Mouse (Mus musculus): Measurements from ENCODE around the gene Naip5.
"Not testable (repeated sequence)": the region's sequence is repeated elsewhere in the genome, so short reads cannot be mapped to it uniquely, and the experiment has no call there.

Gene Naip5

DNA sequence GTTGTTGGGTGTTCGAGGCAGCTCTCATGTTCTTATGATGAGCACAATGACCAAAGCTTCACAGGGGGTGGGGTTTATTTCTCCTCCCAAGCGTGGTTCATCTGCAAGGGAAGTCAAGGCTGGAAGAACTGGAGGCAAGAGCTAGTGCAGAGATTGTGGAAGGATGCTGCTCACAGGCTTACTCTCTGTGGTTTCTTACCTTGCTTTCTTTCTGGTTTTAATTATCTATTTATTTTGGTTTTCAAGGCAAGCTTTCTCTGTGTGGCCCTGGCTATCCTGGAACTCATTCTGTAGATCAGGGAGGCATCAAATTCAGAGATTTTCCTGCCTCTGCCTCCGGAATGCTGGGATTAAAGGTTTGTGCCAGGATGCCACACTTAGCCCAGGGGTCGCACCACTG, at the start of gene Naip5:
TSS of gene Naip5 (minus strand) at position 101 of the 400 bp plus-strand sequence.
- DNase-seq: not testable (repeated sequence)

DNA sequence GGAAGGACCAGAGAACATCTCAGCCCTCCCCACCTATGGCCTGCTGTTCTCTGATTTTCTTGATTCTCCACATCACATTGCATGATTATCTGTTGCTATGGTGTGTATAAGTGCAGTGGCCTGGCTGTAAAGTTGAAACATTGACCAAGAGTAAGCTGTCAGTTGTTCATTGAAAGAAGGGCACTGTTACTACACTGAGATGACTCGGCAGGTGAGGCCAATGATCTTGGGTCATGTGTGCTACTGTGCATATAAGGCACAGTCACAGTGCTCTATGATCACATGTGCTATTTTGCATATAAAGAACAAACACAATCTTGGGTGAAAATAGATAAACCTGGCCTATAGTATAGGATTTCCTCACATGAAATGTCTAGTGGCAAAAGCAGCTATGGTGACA, 38.5 kb upstream of the Naip5 start:
- no peak for DNase-seq

DNA sequence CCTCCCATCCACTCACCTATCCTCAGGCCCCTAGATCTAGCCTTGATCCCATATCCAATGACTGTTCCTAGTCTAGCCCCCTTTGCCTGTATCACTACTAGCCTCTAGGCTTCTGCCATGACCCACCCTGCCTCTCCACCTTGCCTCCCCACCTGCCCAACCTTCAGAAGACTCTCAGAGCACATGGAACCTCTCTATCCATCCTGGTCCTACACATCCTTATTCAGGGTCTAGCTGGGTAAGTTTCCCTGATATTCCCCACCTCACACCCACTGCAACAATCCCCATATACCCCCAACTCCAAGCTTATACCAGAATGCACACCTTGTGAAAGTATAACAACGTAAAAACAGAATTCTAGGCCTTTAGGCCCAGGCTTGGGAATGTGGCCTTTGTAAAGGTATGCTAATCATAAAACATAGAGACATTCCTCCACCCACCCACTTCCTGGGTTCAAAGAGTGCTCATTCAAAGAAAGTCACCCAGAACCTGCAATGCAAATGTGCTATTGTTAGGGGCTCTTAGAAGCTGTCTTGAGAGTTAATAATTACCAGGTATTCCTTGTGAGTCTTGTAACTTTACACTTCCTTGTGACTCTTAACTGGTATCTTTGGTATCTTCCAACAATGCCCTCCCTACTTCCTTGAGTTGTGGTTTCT, 25.5 kb upstream of the Naip5 start:
- not testable (repeated sequence) for DNase-seq

DNA sequence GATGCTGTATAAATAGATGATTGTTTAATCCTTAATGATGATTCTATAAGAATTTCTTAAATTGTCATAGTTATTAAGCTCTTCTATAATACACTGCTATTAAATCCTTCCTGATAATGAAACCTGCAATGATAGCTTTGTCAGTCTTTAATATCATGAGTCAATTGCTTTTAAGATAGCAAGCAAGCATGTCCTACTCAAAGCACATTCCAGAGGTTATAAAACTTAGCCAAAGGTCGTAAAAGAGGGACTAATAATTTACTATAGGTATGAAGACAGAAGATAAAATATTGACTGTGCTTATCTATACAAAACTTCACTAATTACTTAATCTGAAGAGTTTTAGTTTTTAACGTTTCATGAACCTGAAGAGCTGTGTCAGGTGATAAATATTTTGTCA, 10.9 kb upstream of the Naip5 start:
- not testable (repeated sequence) for DNase-seq

DNA sequence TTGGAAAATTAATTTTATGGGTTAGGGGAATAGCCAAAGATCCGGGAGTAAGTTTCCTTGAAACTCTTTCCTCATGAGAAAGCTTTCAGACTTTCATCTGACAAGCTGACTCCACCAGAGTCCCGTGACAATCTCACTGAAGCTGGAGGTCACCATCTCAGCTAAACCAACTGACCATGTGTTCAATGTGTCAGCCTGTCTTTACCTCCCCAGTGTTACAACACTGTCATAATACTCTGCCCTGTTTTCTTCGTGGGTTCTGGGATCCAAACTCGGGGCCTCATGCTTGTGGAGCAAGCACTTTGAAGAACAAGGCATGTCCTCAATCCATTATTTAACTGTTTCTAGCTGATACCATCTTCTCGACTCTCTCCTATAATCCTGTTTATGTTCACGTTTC, 9.8 kb upstream of the Naip5 start:
- not testable (repeated sequence) for DNase-seq

DNA sequence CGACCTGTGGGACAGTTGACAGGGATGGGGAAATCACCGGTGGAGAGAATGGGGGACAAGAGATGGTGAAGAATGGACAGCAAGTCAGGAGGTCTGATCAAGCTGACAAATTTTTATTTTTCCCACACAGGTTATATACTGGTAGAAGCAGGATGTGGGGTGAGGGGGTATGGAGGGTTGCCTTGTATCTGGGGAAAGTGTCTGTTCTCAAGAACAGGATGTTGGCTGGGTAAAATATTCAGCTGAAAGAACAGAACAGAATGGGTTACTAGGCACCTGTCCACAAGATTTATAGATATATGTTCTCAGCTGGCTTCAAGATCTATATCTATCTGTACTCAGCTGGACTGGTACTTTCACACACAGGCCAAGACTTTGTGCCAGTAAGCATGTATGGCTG, 5.8 kb upstream of the Naip5 start:
- not testable (repeated sequence) for DNase-seq

DNA sequence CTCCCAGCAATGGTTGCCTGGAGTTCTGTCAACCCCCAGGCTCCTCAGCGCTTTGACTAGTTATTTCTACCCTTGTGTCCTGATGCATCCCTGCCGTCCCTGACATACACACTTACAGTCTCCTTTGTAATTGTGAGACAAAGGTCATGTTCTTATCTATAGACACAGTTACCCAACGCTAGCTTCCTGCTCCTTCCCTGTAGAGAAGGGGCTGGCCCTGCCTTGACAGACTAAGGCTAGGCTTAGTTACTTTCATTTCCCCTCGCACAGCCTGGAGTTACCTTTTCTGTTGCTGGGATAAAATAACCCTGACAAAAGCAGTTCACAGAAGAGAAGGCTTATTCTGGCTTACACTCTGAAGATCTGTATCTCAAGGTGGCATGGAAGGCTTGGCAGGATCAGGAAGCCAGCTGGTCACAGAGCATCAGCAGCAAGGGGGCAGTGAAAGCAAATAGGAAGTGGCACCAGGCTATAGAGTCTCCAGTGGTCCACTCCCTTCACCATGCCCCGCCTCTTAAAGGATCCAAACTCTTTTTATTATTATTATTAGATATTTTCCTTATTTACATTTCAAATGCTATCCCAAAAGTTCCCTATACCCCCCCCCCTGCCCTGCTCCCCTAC, 885 bp upstream of the Naip5 start:
- not testable (repeated sequence) for DNase-seq

DNA sequence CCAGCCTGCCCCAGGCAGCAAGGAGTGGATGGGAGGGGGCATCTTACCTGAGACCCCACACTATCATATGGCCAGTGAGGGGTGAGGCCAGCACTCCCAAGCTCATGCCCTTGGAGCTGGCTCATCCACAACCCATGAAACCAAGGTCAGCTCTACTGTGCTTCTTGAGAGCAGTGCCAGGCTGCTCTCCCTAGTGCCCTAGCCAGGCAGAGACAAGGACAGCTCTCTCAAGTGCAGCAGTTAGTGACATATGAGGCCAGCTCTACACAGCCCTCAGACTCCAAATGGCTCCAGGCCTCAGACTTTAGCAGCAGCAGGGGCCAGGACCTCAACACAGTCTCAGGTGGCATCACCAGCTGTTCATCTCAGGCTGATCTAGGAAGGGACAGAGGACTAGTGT, 2.4 kb downstream of the Naip5 start:
- DNase-seq: no peak

DNA sequence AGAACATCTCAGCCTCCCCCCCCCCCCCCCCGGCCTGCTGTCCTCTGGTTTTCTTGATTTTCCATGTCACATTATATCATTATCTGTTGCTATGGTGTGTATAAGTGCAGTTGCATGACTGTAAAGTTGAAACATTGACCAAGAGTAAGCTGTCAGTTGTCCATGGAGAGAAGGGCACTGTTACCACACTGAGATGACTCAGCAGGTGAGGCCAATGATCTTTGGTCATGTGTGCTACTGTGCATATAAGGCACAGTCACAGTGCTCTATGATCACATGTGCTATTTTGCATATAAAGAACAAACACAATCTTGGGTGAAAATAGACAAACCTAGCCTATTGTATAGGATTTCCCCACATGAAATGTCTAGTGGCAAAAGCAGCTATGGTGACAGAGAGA, 32.4 kb downstream of the Naip5 start:
- not testable (repeated sequence) for DNase-seq

DNA sequence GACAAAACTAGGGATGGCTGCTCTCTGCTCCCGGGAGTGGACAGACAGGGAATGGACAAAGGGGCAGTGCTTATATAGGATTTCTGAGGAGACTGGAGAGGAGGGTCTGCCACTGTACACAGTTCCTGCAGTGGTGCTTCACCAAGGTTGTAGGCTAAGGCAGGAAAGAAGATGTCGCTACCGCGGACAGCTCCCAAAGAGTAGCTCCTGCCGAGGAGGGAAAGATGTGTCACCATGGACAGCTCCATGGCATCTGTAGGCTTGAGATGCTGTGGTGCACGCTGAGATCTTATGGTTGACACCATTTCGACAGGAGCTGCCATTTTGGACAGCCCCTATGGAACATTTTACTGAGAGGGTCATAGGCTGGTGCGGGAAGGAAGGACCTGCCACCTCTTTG, 35.6 kb downstream of the Naip5 start:
- DNase-seq: peak; percentile 2

DNA sequence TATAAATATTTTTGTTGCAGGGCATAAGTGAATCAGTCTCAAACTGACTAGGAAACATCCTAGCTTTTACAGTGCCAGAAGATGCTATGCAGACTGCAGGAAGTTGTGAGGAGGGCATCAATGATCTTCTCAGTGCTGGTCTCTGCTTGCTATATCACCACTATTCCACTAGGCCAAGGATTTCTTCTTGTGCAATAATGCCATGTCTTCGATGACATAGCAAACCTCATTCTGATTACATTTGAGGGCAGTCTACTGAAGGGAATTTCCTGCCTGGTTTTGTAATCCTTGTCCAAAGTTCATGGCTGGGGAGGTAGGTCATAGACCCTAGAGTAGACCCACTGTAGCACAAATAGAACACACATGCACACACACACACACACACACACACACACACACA, 42.8 kb downstream of the Naip5 start:
- no peak for DNase-seq

DNA sequence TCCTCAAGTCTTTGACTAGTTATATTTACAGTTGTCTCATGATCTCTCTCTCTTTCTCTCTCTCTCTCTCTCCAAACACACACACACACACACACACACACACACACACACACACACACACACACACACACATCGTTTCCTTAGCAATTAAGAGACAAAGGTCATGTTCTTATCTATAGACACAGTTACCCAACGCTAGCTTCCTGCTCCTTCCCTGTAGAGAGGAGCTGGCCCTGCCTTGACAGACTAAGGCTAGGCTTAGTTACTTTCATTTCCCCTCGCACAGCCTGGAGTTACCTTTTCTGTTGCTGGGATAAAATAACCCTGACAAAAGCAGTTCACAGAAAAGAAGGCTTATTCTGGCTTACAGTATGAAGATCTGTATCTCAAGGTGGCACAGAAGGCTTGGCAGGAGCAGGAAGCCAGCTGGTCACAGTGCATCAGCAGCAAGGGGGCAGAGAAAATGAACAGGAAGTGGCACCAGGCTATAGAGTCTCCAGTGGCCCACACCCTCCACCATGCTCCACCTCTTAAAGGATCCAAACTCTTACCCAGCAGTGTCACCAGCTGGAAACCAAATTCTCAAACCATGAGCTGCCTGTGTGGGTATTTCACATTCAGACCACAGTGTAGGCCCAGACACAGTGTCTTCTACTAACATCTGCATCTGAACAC, 44.3 kb downstream of the Naip5 start, which contains the start of gene Naip2:
TSS of gene Naip2 (minus strand) at position 434 of the 675 bp plus-strand sequence.
- not testable (repeated sequence) for DNase-seq

DNA sequence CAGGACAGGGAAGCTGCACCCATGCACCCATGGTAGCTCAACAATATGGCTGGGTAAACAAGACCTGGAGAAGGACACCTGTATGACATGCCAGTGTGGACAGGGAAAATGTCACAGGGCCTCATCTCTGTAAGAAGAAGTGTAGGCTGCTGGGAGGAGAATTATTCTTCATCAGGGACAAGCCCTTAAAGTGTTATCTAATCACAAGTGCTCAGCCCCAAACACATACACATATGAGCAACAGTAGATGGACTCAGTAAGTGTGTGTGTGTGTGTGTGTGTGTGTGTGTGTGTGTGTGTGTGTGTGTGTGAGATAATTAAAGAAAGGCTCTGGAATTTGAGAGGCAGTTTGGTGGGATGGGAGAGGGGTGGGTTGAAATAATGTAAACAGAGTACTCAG, 45.3 kb downstream of the Naip5 start:
- no peak for DNase-seq

DNA sequence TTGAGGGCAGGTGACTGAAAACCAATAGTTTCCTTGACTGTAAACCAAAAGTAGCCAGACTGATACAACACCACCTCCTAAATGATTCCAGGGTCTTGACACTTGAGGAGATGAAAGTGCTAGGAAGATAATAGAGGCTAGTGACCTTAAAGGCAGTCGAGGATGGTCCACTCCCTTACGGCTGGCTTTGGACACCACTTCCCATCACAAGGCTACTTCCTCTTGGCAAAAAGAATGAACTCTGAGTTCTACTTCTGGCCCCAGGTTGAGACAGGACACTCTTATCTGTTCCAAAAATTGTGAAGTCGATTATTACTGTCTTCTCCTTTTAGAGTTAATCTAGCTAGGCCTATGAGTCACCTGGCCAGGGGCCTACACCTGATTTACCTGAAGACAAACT, 50.7 kb downstream of the Naip5 start:
- DNase-seq: no peak

DNA sequence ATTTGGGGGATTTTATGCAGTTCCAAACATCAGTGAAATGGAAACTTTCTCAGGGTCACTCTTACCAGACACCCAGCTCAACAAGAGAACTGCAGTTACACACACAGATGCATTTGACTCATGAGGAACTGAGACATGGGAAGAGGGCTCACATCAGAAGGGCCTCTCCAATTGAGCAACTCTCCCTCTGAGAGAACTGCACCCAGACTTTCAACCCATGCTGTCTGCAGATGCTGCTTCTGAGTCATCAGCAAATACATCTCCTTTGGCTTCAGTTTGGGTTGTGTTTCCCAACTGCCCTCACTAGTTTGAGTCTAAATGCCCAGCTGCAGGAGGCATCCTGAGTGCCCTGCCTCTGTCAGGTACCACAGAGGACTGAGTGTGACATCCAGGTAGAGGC, 63.0 kb downstream of the Naip5 start:
- not testable (repeated sequence) for DNase-seq

DNA sequence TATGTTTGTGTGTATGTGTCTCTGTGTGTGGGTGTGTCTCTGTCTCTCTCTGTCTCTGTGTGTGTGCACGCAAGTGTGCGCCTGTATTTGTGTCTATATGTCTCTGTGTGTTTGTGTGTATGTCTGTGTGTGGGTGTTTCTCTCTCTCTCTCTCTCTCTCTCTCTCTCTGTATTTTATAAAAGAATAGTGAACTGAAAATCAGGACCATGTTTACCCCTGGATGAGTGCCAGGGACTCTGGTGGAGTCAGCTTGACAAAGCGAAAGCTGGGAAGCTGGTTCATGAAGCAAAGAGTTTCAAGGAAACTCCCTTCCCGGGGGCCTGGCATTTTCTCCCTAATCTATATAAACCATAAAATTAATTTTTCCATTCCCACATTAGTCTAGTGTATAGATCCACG, 71.8 kb downstream of the Naip5 start:
- DNase-seq: not testable (repeated sequence)

DNA sequence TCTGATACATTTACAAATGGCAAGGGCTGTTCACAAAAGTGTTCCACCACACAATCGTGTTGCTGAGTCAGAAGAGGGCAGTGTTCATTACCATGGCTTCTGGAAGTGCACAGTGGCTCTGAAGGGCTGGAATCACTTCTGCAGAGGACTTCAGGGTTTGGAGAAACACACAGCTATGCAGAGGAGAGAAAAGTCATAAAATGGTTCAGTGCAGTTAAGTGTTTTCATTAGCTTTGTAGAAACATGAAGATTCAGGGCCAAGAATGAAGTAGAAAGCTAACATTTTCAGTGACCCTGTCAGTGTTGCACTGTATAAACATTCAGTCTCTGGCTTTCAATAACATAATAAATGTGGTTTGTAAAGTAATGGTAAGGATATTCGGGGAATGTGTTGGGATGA, 79.7 kb downstream of the Naip5 start:
- DNase-seq: not testable (repeated sequence)

DNA sequence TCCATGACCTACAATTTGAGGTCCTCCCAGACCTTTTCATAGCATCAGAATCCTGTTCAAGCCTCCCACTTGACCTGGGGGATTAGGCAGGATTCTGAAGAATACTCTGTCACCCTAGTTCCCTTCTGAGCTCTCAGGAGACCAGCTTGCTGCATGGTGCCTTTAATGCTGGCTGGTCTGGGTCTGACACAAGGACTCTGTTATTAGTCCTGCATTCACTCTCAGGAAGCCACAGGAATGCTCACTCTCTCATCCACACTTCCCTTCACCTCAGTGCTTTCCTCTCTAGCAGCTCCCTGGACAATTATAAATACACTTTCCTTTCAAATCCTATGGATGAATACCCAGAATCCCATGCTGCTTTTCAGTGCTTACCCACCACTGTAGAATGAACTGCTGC, 83.7 kb downstream of the Naip5 start:
- not testable (repeated sequence) for DNase-seq
